Mouse (Mus musculus) small intestine, adult 2 months (tissue): ENCODE results near the gene Serpinf2.

Experiments used
- CTCF ChIP-seq: fragments of 200-500 bp; IDR thresholded peaks from 2 replicates; pipeline ENCODE4 v1.5.1; 2012; ENCODE audit warnings: low read depth, mild to moderate bottlenecking, control low read depth, inconsistent platforms, low read length, moderate library complexity, mixed read lengths; ENCODE audit not compliant: insufficient replicate concordance, insufficient read length; ENCODE audit errors: extremely low read depth
- POLR2A ChIP-seq: fragments of 200-500 bp; IDR thresholded peaks from 2 replicates; pipeline ENCODE4 v1.6.1; 2012; ENCODE audit warnings: low read depth, mild to moderate bottlenecking, control low read depth, inconsistent platforms, low read length, moderate library complexity

GRCm38 (mm10) chr11:75487496-75487895 lies 48.1 kb upstream of the Serpinf2 start:
- TF ChIP-seq CTCF (no peak), POLR2A (no peak)
